11 mouse cellular contexts compared by ENCODE assay signal in genomic region chr7:125499927-125500868, GRCm38 (mm10). TPM values are rescaled to one million over a fixed set of nuclear protein-coding genes. Genes with fewer than 3 reads are reported as not detected.
A peak's percentile ranks its signal among the peaks of the same experiment; 100 is the strongest.
DNase-seq lines count a peak whose midpoint lies in the region; ATAC-seq and TF ChIP-seq lines count a peak whose summit lies in the region.
"Had no signal": no experiment of that assay in that cellular context is flagged by ENCODE, and none has a peak within 500 bp of the region (broad histone marks: within the 10 kb centered on the region; RNA-seq: fewer than 3 reads in every experiment).

No protein-coding gene starts in this region.

- 59% methylated on average over 13 of the region's 13 CpGs for WGBS in intestine, embryonic 15.5 days
- 44% methylated on average over 13 of the region's 13 CpGs for WGBS in intestine, postnatal 0 days

- no peak for TF ChIP-seq CTCF in intestine, postnatal 0 days (IDR thresholded peaks at IDR 0.05; ENCODE audit: low read depth)

- peak; percentile 54 for DNase-seq in NIH3T3 (ENCODE audit: low read depth)
- peak; percentile 16 for DNase-seq in gonadal fat pad, adult 2 months (ENCODE audit: low read depth)
- DNase-seq in B cell, adult 2 months, result no peak
- DNase-seq in ovary, postnatal 36 days (ENCODE audit: low spot score), result no peak
- DNase-seq: adrenal gland, postnatal 25 days; kidney, postnatal 36 days; thymus, postnatal 36 days had no signal

- ATAC-seq in intestine, embryonic 15.5 days, result peak; percentile 50
- no peak for ATAC-seq in intestine, postnatal 0 days

- H3K4me2 ChIP-seq in intestine, embryonic 15.5 days (replicated peaks), result peak overlapping the region; percentile 6; the same call in 1 of the 2 replicates
- no peak overlapping the region for H3K4me2 ChIP-seq in intestine, postnatal 0 days (replicated peaks; ENCODE audit: low read depth)
- H3K4me2 ChIP-seq in myocyte (ENCODE audit: low read depth), result peak overlapping the region; percentile 3
- H3K4me2 ChIP-seq: hindbrain, embryonic 15.5 days had no signal

- H3K9ac ChIP-seq in intestine, embryonic 15.5 days, result no peak overlapping the region
- H3K9ac ChIP-seq in intestine, postnatal 0 days (ENCODE audit: low read depth, low read length), result no peak overlapping the region
- H3K9ac ChIP-seq: hindbrain, embryonic 15.5 days had no signal

- H3ac ChIP-seq in myocyte (ENCODE audit: control insufficient read depth, insufficient read length), result no peak overlapping the region

- no peaks in the 10 kb centered on the region for H3K36me3 ChIP-seq in intestine, embryonic 15.5 days
- no peaks in the 10 kb centered on the region for H3K36me3 ChIP-seq in intestine, postnatal 0 days (ENCODE audit: control insufficient read depth, insufficient read depth)
- no peaks in the 10 kb centered on the region for H3K36me3 ChIP-seq in myocyte (ENCODE audit: control insufficient read depth, insufficient read depth)
- H3K36me3 ChIP-seq: hindbrain, embryonic 15.5 days had no signal

- TF ChIP-seq POLR2A in myocyte (IDR thresholded peaks at IDR 0.05; ENCODE audit: insufficient read length, low read depth), result no peak

- H3K27ac ChIP-seq in intestine, embryonic 15.5 days, result no peak overlapping the region
- H3K27ac ChIP-seq in intestine, postnatal 0 days (ENCODE audit: low read depth, low read length), result no peak overlapping the region
- H3K27ac ChIP-seq: hindbrain, embryonic 15.5 days had no signal

- no peaks in the 10 kb centered on the region for H3K9me3 ChIP-seq in intestine, embryonic 15.5 days
- no peaks in the 10 kb centered on the region for H3K9me3 ChIP-seq in intestine, postnatal 0 days (ENCODE audit: control insufficient read depth)
- H3K9me3 ChIP-seq: hindbrain, embryonic 15.5 days had no signal

- H3K79me2 ChIP-seq in myocyte (ENCODE audit: control insufficient read depth, insufficient read depth), result no peaks in the 10 kb centered on the region

- H3K4me3 ChIP-seq in intestine, embryonic 15.5 days (replicated peaks), result no peak overlapping the region
- no peak overlapping the region for H3K4me3 ChIP-seq in intestine, postnatal 0 days (ENCODE audit: low read depth, low read length)
- H3K4me3 ChIP-seq in myocyte, result no peak overlapping the region
- H3K4me3 ChIP-seq: hindbrain, embryonic 15.5 days had no signal

- H3K27me3 ChIP-seq in intestine, embryonic 15.5 days (replicated peaks), result no peaks in the 10 kb centered on the region
- H3K27me3 ChIP-seq in intestine, postnatal 0 days (replicated peaks; ENCODE audit: control insufficient read depth, insufficient read depth, low read length), result no peaks in the 10 kb centered on the region
- H3K27me3 ChIP-seq in myocyte (ENCODE audit: control insufficient read depth, insufficient read depth, insufficient read length), result no peaks in the 10 kb centered on the region
- H3K27me3 ChIP-seq: hindbrain, embryonic 15.5 days had no signal

- no peaks in the 10 kb centered on the region for H3K4me1 ChIP-seq in intestine, embryonic 15.5 days (replicated peaks)
- no peaks in the 10 kb centered on the region; the same call in 1 of the 2 replicates for H3K4me1 ChIP-seq in intestine, postnatal 0 days (replicated peaks; ENCODE audit: control insufficient read depth, insufficient read depth, low read length)
- H3K4me1 ChIP-seq: hindbrain, embryonic 15.5 days had no signal

TF ChIP-seq in myocyte, 11 proteins besides CTCF, POLR2A, EP300 and RAD21:
- TF ChIP-seq CEBPB (IDR thresholded peaks at IDR 0.05; ENCODE audit: insufficient read depth, poor library complexity, severe bottlenecking), result no peak
- TF ChIP-seq MAX (IDR thresholded peaks at IDR 0.05; ENCODE audit: low read depth), result no peak
- TF ChIP-seq E2F4 (IDR thresholded peaks at IDR 0.05; ENCODE audit: insufficient read depth), result no peak
- no peak for TF ChIP-seq TCF3 (IDR thresholded peaks at IDR 0.05; ENCODE audit: insufficient read length, low read depth)
- TF ChIP-seq MYOD1 (IDR thresholded peaks at IDR 0.05; ENCODE audit: control insufficient read depth in 1 of 3, insufficient read length in 2 of 3, low read depth in 2 of 3), result no peak
- no peak for TF ChIP-seq MYOG (IDR thresholded peaks at IDR 0.05; ENCODE audit: control insufficient read depth in 1 of 3, insufficient read depth in 1 of 3, insufficient read length in 2 of 3, low read depth in 2 of 3)
- no peak for TF ChIP-seq TCF12 (IDR thresholded peaks at IDR 0.05; ENCODE audit: insufficient read depth, poor library complexity, severe bottlenecking)
- no peak for TF ChIP-seq POLR2AphosphoS2 (IDR thresholded peaks at IDR 0.05; ENCODE audit: insufficient read length, low read depth)
- no peak for TF ChIP-seq REST (IDR thresholded peaks at IDR 0.05; ENCODE audit: insufficient read depth, insufficient read length)
- TF ChIP-seq USF1 (IDR thresholded peaks at IDR 0.05; ENCODE audit: low read depth), result no peak
- TF ChIP-seq SRF (IDR thresholded peaks at IDR 0.05; ENCODE audit: control insufficient read depth, insufficient read length, low read depth), result no peak

RNA-seq across cellular contexts. Expression of gene Nsmce1, which starts 8.8 kb away (rescaled TPM):
- 120 TPM in 2 replicates for polyA plus RNA-seq in intestine, embryonic 15.5 days (2015; fragmentation: Nextera tagmentation; extraction: Ambion mirVana)
- polyA plus RNA-seq in intestine, postnatal 0 days (2015; fragmentation: Nextera tagmentation; extraction: Ambion mirVana), result 84.5 and 87.9 TPM in 2 replicates
- polyA plus RNA-seq in gonadal fat pad, adult 2 months (2012; rRNA removed), result 39.2 and 54.5 TPM in 2 replicates
- polyA plus RNA-seq in myocyte (2012; fragmentation: generic; extraction: Trizol), result 78.3 TPM

RNA-seq across cellular contexts. Expression of gene Il4ra, which starts 51.7 kb away (rescaled TPM):
- 10.4 and 11.8 TPM in 2 replicates for polyA plus RNA-seq in intestine, embryonic 15.5 days (2015; fragmentation: Nextera tagmentation; extraction: Ambion mirVana)
- 32.3 and 35.0 TPM in 2 replicates for polyA plus RNA-seq in intestine, postnatal 0 days (2015; fragmentation: Nextera tagmentation; extraction: Ambion mirVana)
- polyA plus RNA-seq in gonadal fat pad, adult 2 months (2012; rRNA removed), result 61.7 and 63.8 TPM in 2 replicates
- 10.7 TPM for polyA plus RNA-seq in myocyte (2012; fragmentation: generic; extraction: Trizol)

RNA-seq across cellular contexts. Expression of gene Kdm8, which starts 55.7 kb away (rescaled TPM):
- 9.0 and 10.0 TPM in 2 replicates for polyA plus RNA-seq in intestine, embryonic 15.5 days (2015; fragmentation: Nextera tagmentation; extraction: Ambion mirVana)
- 3.3 and 3.5 TPM in 2 replicates for polyA plus RNA-seq in intestine, postnatal 0 days (2015; fragmentation: Nextera tagmentation; extraction: Ambion mirVana)
- 3.7 and 4.4 TPM in 2 replicates for polyA plus RNA-seq in gonadal fat pad, adult 2 months (2012; rRNA removed)
- 4.0 TPM for polyA plus RNA-seq in myocyte (2012; fragmentation: generic; extraction: Trizol)

Comparison
In these comparisons a context has a peak if more than half of its experiments do, and no peak if none do; other contexts are left out.
1. DNase-seq: peak in NIH3T3 (single experiment) and gonadal fat pad, adult 2 months (single experiment); none in B cell, adult 2 months (0 of 2) and ovary, postnatal 36 days (single experiment).